Mouse (Mus musculus) cerebellum, adult 9-10 months (tissue): ENCODE data around the gene Golph3l.
"Not testable (repeated sequence)": the region's sequence is repeated elsewhere in the genome, so short reads cannot be mapped to it uniquely, and the experiment has no call there.

Source experiments
- DNase-seq: peaks from one replicate; pipeline ENCODE4 v3.0.0; 2022

Golph3l gene

DNA sequence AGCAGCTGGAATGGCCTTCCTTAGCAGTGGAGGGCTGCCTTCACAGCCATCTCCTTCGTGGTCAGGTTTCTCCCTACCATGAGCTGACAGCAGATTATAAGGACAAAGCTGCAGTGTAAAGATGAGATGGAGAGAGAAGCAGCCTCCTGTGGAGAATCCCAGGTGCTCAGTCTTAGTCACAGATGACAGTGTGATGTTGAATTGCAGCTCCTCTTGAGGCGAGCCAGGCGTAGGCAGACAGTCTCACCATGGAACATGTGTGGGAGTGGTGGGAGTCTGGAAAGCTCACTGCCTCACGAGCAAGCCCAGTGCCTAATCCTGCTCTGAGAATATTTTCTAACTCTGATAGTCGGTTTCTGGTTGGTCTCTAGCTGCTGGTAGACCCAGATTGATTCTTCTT is 39.0 kb downstream of the Golph3l start:
- DNase-seq, result peak; percentile 50

DNA sequence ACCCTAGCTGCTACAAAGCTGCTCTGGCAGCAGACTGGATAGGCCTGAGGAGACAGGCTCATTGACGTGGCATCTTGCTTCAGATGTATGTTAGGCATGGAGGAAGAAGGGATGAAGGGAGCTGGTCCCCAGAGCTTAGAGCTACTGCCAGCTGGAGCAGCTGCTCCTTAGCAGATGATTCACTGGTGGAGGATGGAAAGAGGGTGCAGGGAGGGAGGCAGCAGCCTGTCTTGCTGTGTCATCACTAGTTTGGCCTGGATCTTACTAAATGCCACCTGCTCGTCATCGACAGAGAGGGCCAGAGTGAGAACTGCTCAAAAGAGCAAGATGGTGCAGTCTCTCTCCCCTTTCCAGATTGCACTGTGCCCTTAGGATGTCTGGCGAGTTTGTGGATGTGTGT is 41.0 kb downstream of the Golph3l start:
- DNase-seq, result peak; percentile 74

GRCm38 (mm10) chr3:95630856-95631255 is 42.1 kb downstream of the Golph3l start:
- DNase-seq, result no peak

- DNase-seq, result no peak
Measured at GRCm38 (mm10) chr3:95631304-95631703, 42.6 kb downstream of the Golph3l start.

DNA sequence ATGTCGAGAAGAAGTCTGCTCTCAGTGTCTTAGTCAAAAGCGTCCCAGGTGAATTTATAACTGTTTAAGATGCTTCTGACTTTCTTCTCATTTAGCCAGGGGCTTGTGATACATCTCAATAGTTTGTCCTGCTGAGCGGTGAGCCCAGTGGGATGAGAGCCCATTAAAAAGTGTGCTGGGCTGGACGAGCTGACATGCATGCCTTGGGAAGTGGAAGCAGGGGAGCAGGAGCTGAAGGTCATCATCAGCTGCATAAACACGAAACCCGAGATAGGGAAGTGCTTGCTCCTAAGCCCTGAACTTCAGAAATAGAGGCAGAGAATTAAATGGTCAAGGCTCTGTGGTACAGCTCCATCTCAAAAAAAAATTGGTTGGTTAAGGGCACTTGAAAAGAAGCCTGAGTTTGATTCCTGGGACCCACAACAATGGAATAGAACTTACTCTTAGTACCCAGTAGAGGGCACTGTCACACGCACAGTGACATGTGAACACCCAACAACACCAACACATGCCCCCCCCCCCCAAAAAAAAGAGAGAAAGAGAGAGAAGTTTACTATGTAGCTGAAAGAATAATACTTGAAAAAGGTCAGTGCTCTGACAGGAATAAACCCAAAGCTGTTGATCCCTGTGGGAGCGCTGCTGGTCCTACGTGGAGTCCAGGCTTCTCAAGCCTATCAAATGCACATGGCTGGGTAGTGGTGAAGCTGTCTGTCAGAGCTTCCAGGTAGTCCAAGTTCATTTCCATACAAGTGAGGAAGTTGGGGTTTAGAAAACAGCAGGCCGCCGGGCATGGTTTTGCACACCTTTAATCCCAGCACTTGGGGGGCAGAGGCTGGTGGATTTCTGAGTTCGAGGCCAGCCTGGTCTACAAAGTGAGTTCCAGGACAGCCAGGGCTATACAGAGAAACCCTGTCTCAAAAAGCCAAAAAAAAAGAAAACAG is 44.2 kb downstream of the Golph3l start:
- DNase-seq, result no peak

- DNase-seq, result no peak
Measured at GRCm38 (mm10) chr3:95635636-95636035, 46.9 kb downstream of the Golph3l start.

GRCm38 (mm10) chr3:95636072-95636471 is 47.3 kb downstream of the Golph3l start:
- no peak for DNase-seq

DNA sequence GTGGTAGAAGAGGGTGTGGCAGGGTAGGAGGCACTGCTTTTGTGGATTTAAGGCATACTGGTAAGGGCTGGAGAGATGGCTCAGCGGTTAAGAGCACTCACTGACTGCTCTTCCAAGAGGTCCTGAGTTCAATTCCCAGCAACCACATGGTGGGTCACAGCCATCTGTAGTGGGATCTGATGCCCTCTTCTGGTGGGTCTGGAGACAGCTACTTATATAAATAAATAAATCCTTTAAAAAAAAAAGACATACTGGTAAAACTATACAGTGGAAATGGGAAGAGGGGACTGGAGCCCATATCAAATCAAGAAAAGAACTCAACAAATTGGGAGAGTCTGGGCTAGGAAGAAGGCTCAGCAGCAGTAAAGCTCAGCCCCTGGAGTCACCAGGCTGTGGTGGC is 51.0 kb downstream of the Golph3l start:
- no peak for DNase-seq

DNA sequence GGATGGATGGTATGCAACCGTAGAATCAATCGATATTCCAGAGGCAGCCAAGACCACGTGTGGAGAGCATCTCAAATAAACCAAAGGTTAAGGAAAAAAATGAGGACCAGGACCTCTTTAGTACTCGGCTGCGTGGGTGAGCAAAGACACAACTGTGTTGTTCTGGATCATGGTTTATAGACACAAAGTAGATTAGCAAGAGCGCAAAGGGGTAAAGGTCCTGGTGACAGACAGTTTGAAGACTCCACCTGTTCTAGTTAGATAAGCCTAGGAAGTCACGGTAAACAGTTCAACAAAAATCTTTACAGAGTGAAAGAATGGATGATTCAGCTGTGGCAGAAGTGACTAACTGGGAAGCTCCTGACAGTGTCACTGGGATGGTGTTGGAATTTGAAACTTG is 54.4 kb downstream of the Golph3l start:
- DNase-seq, result no peak

DNA sequence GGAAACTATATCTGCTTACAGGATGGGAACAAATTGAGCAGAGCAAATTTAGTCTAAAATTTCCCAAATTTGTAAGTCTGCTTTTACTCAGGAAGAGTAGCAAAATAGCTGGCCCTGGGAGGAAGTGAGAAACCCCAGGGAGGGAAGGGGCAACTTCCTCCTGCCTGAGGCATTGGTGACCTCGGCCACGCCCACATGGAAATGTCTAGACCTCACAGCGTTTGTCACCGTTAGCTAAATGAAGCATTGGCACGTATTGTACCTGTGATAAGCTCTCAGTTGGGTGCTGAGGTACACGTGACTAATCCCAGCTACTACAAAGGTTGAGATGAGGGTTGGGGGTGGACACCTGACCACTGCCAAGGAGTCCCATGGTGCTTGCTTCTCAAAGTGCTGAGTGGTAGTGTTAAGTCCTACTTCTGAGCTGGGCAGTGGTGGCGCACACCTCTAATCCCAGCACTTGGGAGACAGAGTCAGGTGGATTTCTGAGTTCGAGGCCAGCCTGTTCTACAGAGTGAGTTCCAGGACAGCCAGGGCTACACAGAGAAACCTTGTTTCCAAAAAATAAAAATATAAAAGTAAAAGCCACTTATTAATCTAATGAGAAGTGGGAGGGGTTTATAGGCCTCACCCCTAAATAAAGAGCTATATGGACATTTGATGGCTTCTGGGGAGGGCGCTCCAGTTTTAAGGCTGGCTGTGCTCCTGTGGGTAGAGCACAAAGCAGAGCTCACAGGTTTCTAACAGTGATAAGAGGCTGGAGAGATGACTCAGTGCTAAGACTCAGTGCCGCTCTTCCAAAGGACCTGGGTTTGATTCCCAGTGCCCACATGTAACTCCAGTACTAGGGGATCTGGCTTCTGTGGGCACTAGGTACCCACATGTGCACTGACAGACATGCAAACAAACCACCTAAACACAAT is 56.8 kb downstream of the Golph3l start:
- DNase-seq, result no peak

DNA sequence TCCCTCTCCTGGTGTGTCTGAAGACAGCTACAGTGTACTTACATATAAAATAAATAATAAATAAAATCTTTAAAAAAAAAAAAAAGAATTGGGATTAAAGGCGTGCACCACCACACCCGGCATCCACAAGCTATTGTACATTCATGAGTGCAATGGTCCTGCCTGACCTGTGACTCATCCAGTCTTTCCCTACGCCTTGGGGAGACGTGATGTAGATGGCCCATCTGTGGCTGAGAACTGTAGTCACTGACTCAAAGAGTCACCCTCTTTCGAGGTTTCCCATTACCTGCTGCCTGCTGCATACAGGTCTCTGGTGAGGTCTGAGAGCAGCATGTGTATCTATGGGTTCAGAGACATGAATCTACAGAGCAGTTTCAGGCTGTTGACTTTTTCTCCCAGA is 59.3 kb downstream of the Golph3l start:
- DNase-seq, result no peak

DNA sequence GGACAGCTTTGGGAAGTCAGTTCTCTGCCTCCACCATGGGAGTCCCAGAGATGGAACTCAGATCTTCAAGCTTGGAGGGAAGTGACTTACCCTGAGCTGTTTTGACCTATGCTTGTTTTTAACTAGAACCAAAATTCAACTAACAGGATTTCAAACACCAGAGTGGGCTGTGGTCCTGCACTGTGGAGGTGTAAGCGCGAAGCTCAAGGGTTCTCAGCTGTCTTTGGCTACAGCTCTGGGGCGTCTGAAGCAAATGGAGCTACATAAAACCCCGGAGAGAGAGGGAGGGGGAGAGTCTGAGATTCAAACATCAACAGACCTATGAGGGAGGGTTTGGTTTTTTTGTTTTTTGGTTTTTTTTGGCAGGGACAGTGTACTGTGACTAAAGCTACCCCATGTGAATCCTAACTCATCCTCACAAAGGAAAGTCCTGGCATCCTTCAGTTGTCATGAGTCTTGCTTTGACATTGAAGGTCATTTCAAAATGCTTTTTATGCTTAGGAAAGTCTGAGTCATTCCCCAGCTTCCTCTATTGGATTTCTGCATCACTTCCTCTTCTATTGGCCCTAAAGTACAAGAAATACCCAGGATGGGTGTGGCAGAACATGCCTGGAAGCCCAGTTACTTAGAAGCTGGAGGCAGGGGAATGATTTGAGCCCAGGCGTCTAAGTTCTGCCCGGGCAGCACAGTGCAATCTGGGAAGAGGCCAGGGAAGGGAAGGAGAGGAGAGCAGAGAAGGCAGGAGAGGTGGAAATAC is 61.7 kb downstream of the Golph3l start:
- no peak for DNase-seq

DNA sequence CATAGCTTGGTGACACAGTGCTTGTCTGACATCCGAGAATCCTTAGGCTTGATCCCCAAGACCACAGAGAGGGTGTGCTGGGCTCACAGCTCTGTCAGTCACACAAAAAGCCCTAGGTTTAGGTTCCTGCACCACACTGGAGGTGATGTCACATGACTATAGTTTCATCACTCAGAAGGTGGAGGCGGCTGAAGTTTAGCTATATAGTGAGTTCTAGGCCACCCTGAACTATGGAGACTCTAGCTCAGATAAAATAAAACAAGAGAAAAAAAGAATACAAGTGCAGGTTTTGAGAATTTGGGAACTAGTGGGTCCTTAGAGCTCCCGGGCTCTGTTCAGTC is 62.3 kb downstream of the Golph3l start:
- no peak for DNase-seq

DNA sequence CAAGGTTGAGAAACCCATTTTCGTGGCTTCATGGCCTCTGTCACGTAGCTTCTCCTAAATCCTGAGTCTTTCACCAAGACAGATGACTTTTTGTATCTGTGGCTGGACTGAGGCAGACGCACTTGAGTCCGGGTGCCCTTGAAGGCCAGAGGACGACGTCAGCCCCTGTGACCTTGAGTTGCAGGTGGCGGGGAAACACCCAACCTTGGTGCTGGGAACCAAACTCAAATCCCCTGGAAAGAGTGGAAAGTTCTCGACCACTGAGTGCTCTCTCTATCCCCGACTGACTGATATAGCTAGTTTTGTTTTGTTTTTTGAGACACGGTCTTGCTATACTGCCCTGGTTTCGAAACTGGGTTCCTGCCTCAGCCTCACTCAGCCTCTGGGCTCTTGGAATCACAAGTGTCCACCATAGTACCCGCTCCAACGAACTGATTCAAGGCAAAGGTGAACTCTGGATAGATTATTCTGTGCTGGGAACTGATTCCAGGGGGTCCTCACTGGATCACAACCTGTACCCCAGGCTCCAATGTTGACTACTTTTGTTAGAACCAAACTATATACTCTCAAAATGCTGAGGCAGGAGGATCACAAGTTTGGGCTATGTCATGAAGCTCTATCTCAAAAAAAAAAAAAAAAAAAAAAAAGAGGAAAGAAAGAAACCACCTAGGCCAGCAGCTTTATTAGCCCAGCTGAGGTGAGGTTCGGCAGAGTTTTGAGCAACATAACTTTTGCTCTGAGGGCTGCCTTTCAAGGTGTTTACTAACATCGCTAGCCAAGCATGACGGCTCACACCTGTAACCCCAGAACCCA is 62.9 kb downstream of the Golph3l start:
- DNase-seq, result no peak

DNA sequence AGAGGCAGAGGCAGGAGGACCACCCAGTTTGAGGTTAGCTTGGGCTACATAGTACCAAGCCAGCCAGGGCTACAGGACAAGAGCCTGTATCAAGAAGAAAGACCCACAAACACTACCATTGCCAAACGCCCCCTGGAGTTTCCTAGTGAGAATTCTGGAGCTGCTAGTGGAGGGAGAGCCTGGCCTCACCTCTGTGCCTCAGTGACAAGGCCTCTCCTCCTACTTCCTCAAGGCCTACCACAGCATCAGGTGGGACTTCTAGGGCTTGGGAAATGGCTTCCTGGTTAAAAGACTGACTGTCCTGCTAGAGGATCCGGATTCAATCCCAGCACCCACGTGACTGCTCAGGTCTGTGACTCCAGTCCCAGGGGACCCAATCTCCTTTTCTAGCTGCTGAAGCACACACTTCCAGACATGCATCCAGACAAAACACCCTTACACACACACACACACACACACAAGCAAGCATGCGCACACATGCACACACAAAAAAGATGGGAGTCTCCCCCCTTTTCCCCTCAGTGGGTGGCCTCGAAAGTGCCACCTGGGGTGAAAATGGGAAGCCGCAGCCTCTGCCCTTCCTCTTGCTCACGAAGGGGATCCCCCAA is 63.6 kb downstream of the Golph3l start:
- no peak for DNase-seq

- no peak for DNase-seq
Measured at GRCm38 (mm10) chr3:95652871-95653270, 64.1 kb downstream of the Golph3l start.

- DNase-seq, result no peak
Measured at GRCm38 (mm10) chr3:95653473-95654034, 64.8 kb downstream of the Golph3l start.

DNA sequence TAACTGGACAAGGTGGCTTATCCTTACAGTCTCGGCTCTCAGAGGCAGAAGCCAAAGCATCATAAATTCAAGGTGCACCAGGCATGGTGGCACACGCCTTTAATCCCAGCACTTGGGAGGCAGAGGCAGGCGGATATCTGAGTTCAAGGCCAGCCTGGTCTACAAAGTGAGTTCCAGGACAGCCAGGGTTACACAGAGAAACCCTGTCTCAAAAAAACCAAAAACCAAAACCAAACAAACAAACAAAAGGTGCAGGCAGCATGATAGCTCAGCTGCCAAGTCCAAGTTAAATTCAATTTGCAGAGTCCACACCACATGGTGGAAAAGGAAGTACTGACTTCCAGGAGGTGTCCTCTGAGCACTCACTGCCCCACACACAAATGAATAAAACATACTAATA is 65.6 kb downstream of the Golph3l start:
- DNase-seq, result not testable (repeated sequence)

DNA sequence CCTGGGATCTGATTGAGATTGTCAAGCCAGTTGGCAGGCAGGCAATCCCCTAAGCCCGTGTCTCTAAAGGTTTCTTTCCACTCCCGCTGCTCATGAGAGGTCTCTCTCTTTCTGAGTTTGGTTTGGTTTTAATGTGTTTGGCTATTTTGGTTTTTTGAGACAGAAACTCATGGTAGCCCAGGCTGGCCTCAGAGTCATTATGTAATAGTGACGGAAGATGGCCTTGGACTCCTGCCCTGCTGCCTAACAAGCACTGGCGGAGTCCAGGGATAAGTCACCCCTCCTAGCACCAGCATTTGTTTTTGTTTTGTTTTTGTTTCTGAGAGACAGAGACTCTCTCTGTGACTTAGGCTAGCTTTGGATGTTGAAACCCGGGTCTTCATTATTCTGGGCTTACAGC is 66.7 kb downstream of the Golph3l start:
- no peak for DNase-seq

- DNase-seq, result no peak
Measured at GRCm38 (mm10) chr3:95657108-95657507, 68.4 kb downstream of the Golph3l start.

DNA sequence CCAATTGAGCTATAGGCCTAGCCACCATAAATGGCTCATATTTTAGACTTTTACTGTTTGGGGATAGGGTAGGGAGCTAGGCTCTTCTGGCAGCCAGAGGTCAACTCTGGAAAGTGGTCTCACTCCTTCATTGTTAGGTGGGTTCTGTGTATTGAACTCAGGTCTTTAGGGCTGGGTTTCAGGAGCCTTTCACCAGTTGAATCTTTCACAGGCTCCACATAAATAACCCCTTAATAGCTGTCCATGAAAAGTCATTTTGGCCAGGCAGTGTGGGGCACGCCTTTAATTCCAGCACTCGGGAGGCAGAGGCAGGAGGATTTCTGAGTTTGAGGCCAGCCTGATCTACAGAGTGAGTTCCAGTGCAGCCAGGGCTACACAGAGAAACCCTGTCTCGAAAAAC is 69.0 kb downstream of the Golph3l start:
- DNase-seq, result no peak
